Mouse (Mus musculus): ENCODE results near the gene Haus6. TPM values are rescaled to one million over a fixed set of nuclear protein-coding genes. Genes with fewer than 3 reads are reported as not detected.

Gene Haus6
- polyA plus RNA-seq, 2 experiments: 5.7 to 12.7 TPM

GRCm38 (mm10) chr4:86557371-86557770 lies 54.5 kb downstream of the Haus6 start:
- no peak overlapping the region for H3K27ac ChIP-seq
- H3K4me3 ChIP-seq (ENCODE audit: insufficient read depth in 1 of 2, low read depth in 2 of 2, low read length in 2 of 2): no peak overlapping the region
- no peaks in the 10 kb centered on the region for H3K36me3 ChIP-seq (replicated peaks; ENCODE audit: control insufficient read depth, insufficient read depth, low read depth)
- no peak overlapping the region for H3K4me2 ChIP-seq (ENCODE audit: low read depth)
- H3K9ac ChIP-seq (replicated peaks): no peak overlapping the region
- no peaks in the 10 kb centered on the region for H3K4me1 ChIP-seq (replicated peaks; ENCODE audit: control insufficient read depth in 2 of 2, insufficient read depth in 2 of 2, low read length in 1 of 2)
- DNase-seq (ENCODE audit: low read depth in 3 of 3, low spot score in 3 of 3) (no peak), ATAC-seq (ENCODE audit: insufficient read depth) (no peak)
- WGBS (ENCODE audit: insufficient replicate concordance): 65% methylated on average over 7 of the region's 7 CpGs
- no peak for TF ChIP-seq EP300 (IDR thresholded peaks at IDR 0.05; ENCODE audit: low read depth)
- TF ChIP-seq CTCF (IDR thresholded peaks at IDR 0.05; ENCODE audit: low read depth): no peak
- H3K9me3 ChIP-seq (ENCODE audit: control insufficient read depth, low read length): no peaks in the 10 kb centered on the region
- no peaks in the 10 kb centered on the region for H3K27me3 ChIP-seq (ENCODE audit: control insufficient read depth, insufficient read depth, low read length)

- peak; percentile 68 for TF ChIP-seq CTCF (IDR thresholded peaks at IDR 0.05; ENCODE audit: low read depth)
- no peak for TF ChIP-seq EP300 (IDR thresholded peaks at IDR 0.05; ENCODE audit: low read depth)
- Histone ChIP-seq H3K9me3 (ENCODE audit: control insufficient read depth, low read length) (no peaks in the 10 kb centered on the region), H3K9ac (replicated peaks) (no peak overlapping the region), H3K27me3 (ENCODE audit: control insufficient read depth, insufficient read depth, low read length) (no peaks in the 10 kb centered on the region), H3K4me1 (replicated peaks; ENCODE audit: control insufficient read depth in 2 of 2, insufficient read depth in 2 of 2, low read length in 1 of 2) (no peaks in the 10 kb centered on the region), H3K4me2 (ENCODE audit: low read depth) (no peak overlapping the region), H3K4me3 (ENCODE audit: insufficient read depth in 1 of 2, low read depth in 2 of 2, low read length in 2 of 2) (no peak overlapping the region), H3K36me3 (replicated peaks; ENCODE audit: control insufficient read depth, insufficient read depth, low read depth) (no peaks in the 10 kb centered on the region), H3K27ac (no peak overlapping the region)
- 19% methylated on average over 6 of the region's 6 CpGs for WGBS (ENCODE audit: insufficient replicate concordance)
- ATAC-seq (ENCODE audit: insufficient read depth): no peak
- DNase-seq (ENCODE audit: low read depth in 3 of 3, low spot score in 3 of 3): peak in 1 of 3 experiments; percentile 22
Observed at GRCm38 (mm10) chr4:86555035-86555707, 56.7 kb downstream of the Haus6 start.

- no peak overlapping the region for H3K27ac ChIP-seq
- WGBS (ENCODE audit: insufficient replicate concordance): 28% methylated on average over 9 of the region's 9 CpGs
Observed at GRCm38 (mm10) chr4:86548332-86548731, 63.5 kb downstream of the Haus6 start.

GRCm38 (mm10) chr4:86545615-86546014 lies 66.2 kb downstream of the Haus6 start:
- Histone ChIP-seq H3K27ac (no peak overlapping the region), H3K9me3 (ENCODE audit: control insufficient read depth, low read length) (no peaks in the 10 kb centered on the region), H3K36me3 (replicated peaks; ENCODE audit: control insufficient read depth, insufficient read depth, low read depth) (no peaks in the 10 kb centered on the region), H3K9ac (replicated peaks) (no peak overlapping the region), H3K27me3 (ENCODE audit: control insufficient read depth, insufficient read depth, low read length) (no peaks in the 10 kb centered on the region), H3K4me2 (ENCODE audit: low read depth) (no peak overlapping the region), H3K4me3 (ENCODE audit: insufficient read depth in 1 of 2, low read depth in 2 of 2, low read length in 2 of 2) (no peak overlapping the region), H3K4me1 (replicated peaks; ENCODE audit: control insufficient read depth in 2 of 2, insufficient read depth in 2 of 2, low read length in 1 of 2) (no peaks in the 10 kb centered on the region)
- no peak for DNase-seq (ENCODE audit: low read depth in 3 of 3, low spot score in 3 of 3)
- ATAC-seq (ENCODE audit: insufficient read depth): no peak
- TF ChIP-seq EP300 (IDR thresholded peaks at IDR 0.05; ENCODE audit: low read depth) (no peak), CTCF (IDR thresholded peaks at IDR 0.05; ENCODE audit: low read depth) (peak; percentile 29)
- WGBS (ENCODE audit: insufficient replicate concordance): 51% methylated on average over 5 of the region's 5 CpGs

More at GRCm38 (mm10) chr4:86548332-86548731, 63.5 kb downstream of the Haus6 start:
- DNase-seq (ENCODE audit: low read depth in 3 of 3, low spot score in 3 of 3): no peak
- no peak for TF ChIP-seq CTCF (IDR thresholded peaks at IDR 0.05; ENCODE audit: low read depth)
- no peak overlapping the region for H3K9ac ChIP-seq (replicated peaks)
- H3K36me3 ChIP-seq (replicated peaks; ENCODE audit: control insufficient read depth, insufficient read depth, low read depth): no peaks in the 10 kb centered on the region
- no peaks in the 10 kb centered on the region for H3K27me3 ChIP-seq (ENCODE audit: control insufficient read depth, insufficient read depth, low read length)
- no peak overlapping the region for H3K4me3 ChIP-seq (ENCODE audit: insufficient read depth in 1 of 2, low read depth in 2 of 2, low read length in 2 of 2)
- no peaks in the 10 kb centered on the region for H3K4me1 ChIP-seq (replicated peaks; ENCODE audit: control insufficient read depth in 2 of 2, insufficient read depth in 2 of 2, low read length in 1 of 2)
- H3K9me3 ChIP-seq (ENCODE audit: control insufficient read depth, low read length): no peaks in the 10 kb centered on the region
- no peak overlapping the region for H3K4me2 ChIP-seq (ENCODE audit: low read depth)
- ATAC-seq (ENCODE audit: insufficient read depth): no peak

GRCm38 (mm10) chr4:86543999-86544398 lies 67.9 kb downstream of the Haus6 start:
- DNase-seq (ENCODE audit: low read depth in 3 of 3, low spot score in 3 of 3): no peak
- WGBS (ENCODE audit: insufficient replicate concordance): 65% methylated on average over 3 of the region's 3 CpGs
- Histone ChIP-seq H3K9me3 (ENCODE audit: control insufficient read depth, low read length) (no peaks in the 10 kb centered on the region), H3K27me3 (ENCODE audit: control insufficient read depth, insufficient read depth, low read length) (no peaks in the 10 kb centered on the region), H3K4me3 (ENCODE audit: insufficient read depth in 1 of 2, low read depth in 2 of 2, low read length in 2 of 2) (no peak overlapping the region), H3K27ac (no peak overlapping the region), H3K4me2 (ENCODE audit: low read depth) (no peak overlapping the region), H3K36me3 (replicated peaks; ENCODE audit: control insufficient read depth, insufficient read depth, low read depth) (no peaks in the 10 kb centered on the region), H3K4me1 (replicated peaks; ENCODE audit: control insufficient read depth in 2 of 2, insufficient read depth in 2 of 2, low read length in 1 of 2) (no peaks in the 10 kb centered on the region), H3K9ac (replicated peaks) (no peak overlapping the region)
- TF ChIP-seq EP300 (IDR thresholded peaks at IDR 0.05; ENCODE audit: low read depth): no peak
- no peak for TF ChIP-seq CTCF (IDR thresholded peaks at IDR 0.05; ENCODE audit: low read depth)
- ATAC-seq (ENCODE audit: insufficient read depth): no peak
